Mouse (Mus musculus) monocyte, adult 5-6 weeks (primary cell): Measurements from ENCODE around the gene Naa30. TPM values are rescaled to one million over a fixed set of nuclear protein-coding genes. Genes with fewer than 3 reads are reported as not detected.
"Not testable (repeated sequence)": the region's sequence is repeated elsewhere in the genome, so short reads cannot be mapped to it uniquely, and the experiment has no call there.

Source experiments
- ATAC-seq: fragments of 153-309, 156-312 bp; replicated peaks from 2 replicates; pipeline ENCODE4 v1.8.0; 2017; ENCODE audit warnings: mild to moderate bottlenecking; ENCODE audit not compliant: low TSS enrichment, insufficient number of reproducible peaks, severe bottlenecking, poor library complexity, low FRiP score
- total RNA-seq: library from RNA; stranded (forward); fragments of 200-1000, 200-491, 200-594 nt; gene quantifications from 3 replicates; pipeline ENCODE4 v1.2.3, GENCODE M21; 2017

Gene Naa30
- total RNA-seq, 1 experiment from 2014 or later, result 36.2 TPM

- ATAC-seq, result no peak
Measured at GRCm38 (mm10) chr14:49218677-49219076, 46.7 kb downstream of the Naa30 start.

- not testable (repeated sequence) for ATAC-seq
Measured at GRCm38 (mm10) chr14:49219466-49220022, 47.5 kb downstream of the Naa30 start.

GRCm38 (mm10) chr14:49221771-49222170 lies 49.7 kb downstream of the Naa30 start:
- no peak for ATAC-seq

GRCm38 (mm10) chr14:49226471-49226870 lies 54.4 kb downstream of the Naa30 start:
- no peak for ATAC-seq

- ATAC-seq, result no peak
Measured at GRCm38 (mm10) chr14:49226986-49227385, 55.0 kb downstream of the Naa30 start.

- no peak for ATAC-seq
Measured at GRCm38 (mm10) chr14:49231845-49232244, 59.8 kb downstream of the Naa30 start.

- no peak for ATAC-seq
Measured at GRCm38 (mm10) chr14:49234788-49235515, 62.9 kb downstream of the Naa30 start.

- ATAC-seq, result no peak
Measured at GRCm38 (mm10) chr14:49238206-49238605, 66.2 kb downstream of the Naa30 start.

Other genes with a start within 250 kb of the Naa30 start
- gene Ap5m1, start 106.1 kb upstream of the Naa30 start, total RNA-seq, result 29.1 to 53.9 TPM (median 29.5 TPM) in 3 replicates
- 66.6 to 127 TPM (median 91.7 TPM) in 3 replicates for gene Exoc5, start 105.6 kb upstream of the Naa30 start, total RNA-seq
- gene ccdc198, start 73.2 kb downstream of the Naa30 start, total RNA-seq, result not detected in 3 replicates